Mouse (Mus musculus): ENCODE data around the gene Olfr218. TPM values are rescaled to one million over a fixed set of nuclear protein-coding genes. Genes with fewer than 3 reads are reported as not detected.

Olfr218 gene
- polyA plus RNA-seq, 1 experiment from 2014 or later: not detected

Other genes starting within 250 kb of the Olfr218 start
- gene Olfr16, start 247.4 kb upstream of the Olfr218 start, polyA plus RNA-seq (2015; fragmentation: Nextera tagmentation; extraction: Ambion mirVana): not detected in 2 replicates
- not detected in 2 replicates for gene Olfr1408, start 60.4 kb upstream of the Olfr218 start, polyA plus RNA-seq (2015; fragmentation: Nextera tagmentation; extraction: Ambion mirVana)
- gene Olfr1406, start 7.2 kb upstream of the Olfr218 start, polyA plus RNA-seq (2015; fragmentation: Nextera tagmentation; extraction: Ambion mirVana): not detected in 2 replicates
- not detected in 2 replicates for gene Olfr1404, start 14.6 kb downstream of the Olfr218 start, polyA plus RNA-seq (2015; fragmentation: Nextera tagmentation; extraction: Ambion mirVana)
- not detected in 2 replicates for gene Fcer1a, start 29.4 kb downstream of the Olfr218 start, polyA plus RNA-seq (2015; fragmentation: Nextera tagmentation; extraction: Ambion mirVana)
- not detected in 2 replicates for gene Olfr418, start 68.2 kb downstream of the Olfr218 start, polyA plus RNA-seq (2015; fragmentation: Nextera tagmentation; extraction: Ambion mirVana)
- gene Mptx2, start 80.0 kb downstream of the Olfr218 start, polyA plus RNA-seq (2015; fragmentation: Nextera tagmentation; extraction: Ambion mirVana): not detected in 2 replicates
- gene Ackr1, start 135.9 kb downstream of the Olfr218 start, polyA plus RNA-seq (2015; fragmentation: Nextera tagmentation; extraction: Ambion mirVana): 10.7 and 11.6 TPM in 2 replicates
- 3.5 and 4.3 TPM in 2 replicates for gene Aim2, start 153.1 kb downstream of the Olfr218 start, polyA plus RNA-seq (2015; fragmentation: Nextera tagmentation; extraction: Ambion mirVana)
- 38.1 and 39.7 TPM in 2 replicates for gene Cadm3, start 169.9 kb downstream of the Olfr218 start, polyA plus RNA-seq (2015; fragmentation: Nextera tagmentation; extraction: Ambion mirVana)

Data from forebrain, embryonic 15.5 days (tissue).